Mouse (Mus musculus) G1E (cell line): ENCODE data around the gene Daam2. TPM values are rescaled to one million over a fixed set of nuclear protein-coding genes. Genes with fewer than 3 reads are reported as not detected.

Source experiments
- ATAC-seq: 2 replicates; pipeline ENCODE4 v1.8.0; 2016; ENCODE audit warnings: mild to moderate bottlenecking; ENCODE audit not compliant: insufficient number of reproducible peaks, poor library complexity, low FRiP score, severe bottlenecking; ENCODE audit errors: extremely low read depth
- DNase-seq: peaks from one replicate; pipeline ENCODE4 v3.0.0; 2012; ENCODE audit warnings: low spot score
- H3K27me3 ChIP-seq: 2 replicates; pipeline ENCODE4 v1.6.1; 2012; ENCODE audit warnings: mild to moderate bottlenecking, low read length, inconsistent platforms; ENCODE audit not compliant: insufficient read depth
- H3K36me3 ChIP-seq: replicated peaks from 2 replicates; pipeline ENCODE3; 2012; ENCODE audit warnings: mild to moderate bottlenecking, inconsistent platforms
- H3K4me1 ChIP-seq: 2 replicates; pipeline ENCODE4 v1.6.1; 2012; ENCODE audit warnings: low read depth, low read length, inconsistent platforms, mixed read lengths; ENCODE audit not compliant: insufficient read depth
- H3K4me3 ChIP-seq: 2 replicates; pipeline ENCODE4 v1.5.1; 2012; ENCODE audit warnings: low read depth, mild to moderate bottlenecking, inconsistent platforms, low read length, moderate library complexity, mixed read lengths
- H3K9me3 ChIP-seq: replicated peaks from 2 replicates; pipeline ENCODE4 v1.6.1; 2012; ENCODE audit warnings: inconsistent platforms
- CTCF ChIP-seq: IDR thresholded peaks from 2 replicates; pipeline ENCODE4 v1.5.1; 2012; ENCODE audit warnings: low read depth, low read length, inconsistent platforms, mixed read lengths
- GATA1 ChIP-seq: IDR thresholded peaks from 2 replicates; pipeline ENCODE4 v1.6.1; 2012; ENCODE audit warnings: borderline replicate concordance, low read length, inconsistent platforms, mixed read lengths
- GATA2 ChIP-seq: IDR thresholded peaks from 2 replicates; pipeline ENCODE4 v1.6.1; 2012; ENCODE audit warnings: low read depth, low read length, inconsistent platforms, borderline replicate concordance
- POLR2AphosphoS5 ChIP-seq: IDR thresholded peaks from 2 replicates; pipeline ENCODE4 v1.6.1; 2012; ENCODE audit warnings: low read depth, low read length, inconsistent platforms; ENCODE audit not compliant: insufficient replicate concordance
- TAL1 ChIP-seq: conservative IDR thresholded peaks from 2 replicates; pipeline ENCODE4 v1.6.1; 2012; ENCODE audit warnings: low read depth, low read length, inconsistent platforms, mixed read lengths
- polyA plus RNA-seq: library from polyadenylated mRNA; stranded (reverse); fragments of >175 nt; gene quantifications from 2 replicates; pipeline ENCODE4 v1.2.3, GENCODE M21; 2012
- total RNA-seq, 2 experiments: library from RNA; stranded (forward) in 1 of 2; stranded (reverse) in 1 of 2; fragments of 200-1000 nt in 1 of 2; fragments of >200 nt in 1 of 2; fragmentation: Nextera tagmentation in 1 of 2; gene quantifications; 2 replicates each; pipeline ENCODE4 v1.2.3; 2014 to 2017

Daam2 gene
- total and polyA plus RNA-seq, 3 experiments: 0.05 TPM; not detected in 2

DNA sequence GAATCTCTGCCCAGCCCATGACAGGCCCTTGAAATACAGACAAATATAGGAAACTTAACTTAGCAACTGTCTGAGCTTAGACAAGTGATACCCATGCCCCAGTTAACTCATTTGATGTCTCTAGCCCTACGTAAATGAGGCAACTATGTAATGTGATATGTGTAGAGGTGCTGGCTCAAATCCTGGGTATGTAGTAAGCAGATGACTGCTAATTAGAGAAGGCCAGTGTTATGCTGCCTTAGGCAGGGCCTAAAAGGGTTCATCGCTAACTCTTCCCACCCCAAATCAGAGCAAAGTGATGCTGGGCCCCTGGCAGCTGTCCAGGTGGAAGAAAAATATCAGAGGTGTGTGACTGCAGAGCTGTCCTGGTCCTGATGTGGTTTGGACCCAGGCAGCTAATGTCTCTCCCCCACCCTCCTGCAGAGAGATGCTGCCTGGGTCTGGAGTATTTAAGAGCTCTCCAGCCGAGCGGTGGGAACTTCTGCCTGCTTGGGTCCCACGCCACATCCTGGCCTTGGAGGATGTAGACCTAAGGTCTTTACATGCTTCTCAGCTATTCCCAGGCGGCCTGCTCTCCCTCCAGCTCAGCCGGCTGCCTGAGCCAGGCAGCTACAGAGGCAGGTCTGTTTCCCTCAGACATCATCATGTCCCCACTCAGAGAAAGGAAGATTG is 44.4 kb downstream of the Daam2 start:
- Histone ChIP-seq H3K4me1 (no peaks in the 10 kb centered on the region), H3K36me3 (no peaks in the 10 kb centered on the region), H3K27me3 (no peaks in the 10 kb centered on the region), H3K9me3 (peaks cover 80% of the 10 kb centered on the region), H3K4me3 (no peak overlapping the region)
- DNase-seq (no peak), ATAC-seq (no peak; the same call in 1 of the 2 replicates)
- TF ChIP-seq CTCF: no peak
- no peak for TF ChIP-seq POLR2AphosphoS5
- TF ChIP-seq TAL1: no peak

GRCm38 (mm10) chr17:49517091-49517490 is 47.1 kb downstream of the Daam2 start:
- Histone ChIP-seq H3K36me3 (no peaks in the 10 kb centered on the region), H3K27me3 (no peaks in the 10 kb centered on the region), H3K9me3 (peaks cover 77% of the 10 kb centered on the region), H3K4me1 (no peaks in the 10 kb centered on the region), H3K4me3 (no peak overlapping the region)
- no peak for DNase-seq
- ATAC-seq: no peak
- no peak for TF ChIP-seq GATA1
- no peak for TF ChIP-seq POLR2AphosphoS5
- TF ChIP-seq CTCF: no peak
- no peak for TF ChIP-seq TAL1
- no peak for TF ChIP-seq GATA2

DNA sequence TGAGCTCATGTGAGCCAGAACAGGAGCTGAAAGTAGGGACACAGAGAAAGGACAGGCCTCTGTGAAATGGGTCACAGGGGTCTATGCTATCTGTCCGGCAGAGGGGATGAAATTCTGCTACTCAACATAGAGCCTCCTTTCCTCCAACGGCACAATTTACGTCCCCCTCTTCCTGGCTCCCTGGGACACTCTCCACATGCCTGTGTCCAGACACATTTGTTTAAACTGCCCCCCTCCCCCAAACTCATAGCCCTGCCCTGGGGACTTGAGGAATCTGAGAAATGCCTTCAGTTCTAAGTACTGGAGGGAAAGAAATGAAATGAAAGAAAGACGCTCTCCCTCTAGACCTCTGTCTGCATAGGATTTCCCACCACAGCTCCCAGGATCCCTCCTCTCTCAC is 48.5 kb downstream of the Daam2 start:
- TF ChIP-seq GATA2: no peak
- TF ChIP-seq TAL1: no peak
- TF ChIP-seq GATA1: no peak
- TF ChIP-seq POLR2AphosphoS5: no peak
- no peak for TF ChIP-seq CTCF
- Histone ChIP-seq H3K36me3 (no peaks in the 10 kb centered on the region), H3K4me1 (no peaks in the 10 kb centered on the region), H3K9me3 (peaks cover 73% of the 10 kb centered on the region), H3K27me3 (no peaks in the 10 kb centered on the region), H3K4me3 (no peak overlapping the region)
- DNase-seq (no peak), ATAC-seq (no peak)

GRCm38 (mm10) chr17:49515141-49515540 is 49.0 kb downstream of the Daam2 start:
- Histone ChIP-seq H3K4me3 (no peak overlapping the region), H3K9me3 (peaks cover 70% of the 10 kb centered on the region), H3K4me1 (no peaks in the 10 kb centered on the region), H3K36me3 (no peaks in the 10 kb centered on the region), H3K27me3 (no peaks in the 10 kb centered on the region)
- DNase-seq (no peak), ATAC-seq (no peak)
- no peak for TF ChIP-seq POLR2AphosphoS5
- no peak for TF ChIP-seq GATA1
- no peak for TF ChIP-seq CTCF
- TF ChIP-seq TAL1: no peak
- no peak for TF ChIP-seq GATA2

GRCm38 (mm10) chr17:49512671-49513085 is 51.5 kb downstream of the Daam2 start:
- no peak for DNase-seq
- ATAC-seq: no peak

GRCm38 (mm10) chr17:49509431-49509830 is 54.7 kb downstream of the Daam2 start:
- Histone ChIP-seq H3K36me3 (no peaks in the 10 kb centered on the region), H3K9me3 (peaks cover 56% of the 10 kb centered on the region), H3K4me1 (no peaks in the 10 kb centered on the region), H3K4me3 (no peak overlapping the region), H3K27me3 (no peaks in the 10 kb centered on the region)
- TF ChIP-seq CTCF (no peak), POLR2AphosphoS5 (no peak), GATA1 (no peak), GATA2 (no peak), TAL1 (no peak)
- DNase-seq: no peak
- ATAC-seq: no peak

More at GRCm38 (mm10) chr17:49512671-49513085, 51.5 kb downstream of the Daam2 start:
- no peak for TF ChIP-seq CTCF
- no peak for TF ChIP-seq GATA2
- no peak for TF ChIP-seq POLR2AphosphoS5
- TF ChIP-seq GATA1: no peak
- no peak for TF ChIP-seq TAL1
- Histone ChIP-seq H3K4me3 (no peak overlapping the region), H3K9me3 (peaks cover 63% of the 10 kb centered on the region), H3K4me1 (no peaks in the 10 kb centered on the region), H3K36me3 (no peaks in the 10 kb centered on the region), H3K27me3 (no peaks in the 10 kb centered on the region)
